Mouse (Mus musculus): ENCODE results near the gene Ccser2. TPM values are rescaled to one million over a fixed set of nuclear protein-coding genes. Genes with fewer than 3 reads are reported as not detected.

Ccser2 gene
- polyA plus RNA-seq, 1 experiment from 2014 or later = 86.9 TPM

DNA sequence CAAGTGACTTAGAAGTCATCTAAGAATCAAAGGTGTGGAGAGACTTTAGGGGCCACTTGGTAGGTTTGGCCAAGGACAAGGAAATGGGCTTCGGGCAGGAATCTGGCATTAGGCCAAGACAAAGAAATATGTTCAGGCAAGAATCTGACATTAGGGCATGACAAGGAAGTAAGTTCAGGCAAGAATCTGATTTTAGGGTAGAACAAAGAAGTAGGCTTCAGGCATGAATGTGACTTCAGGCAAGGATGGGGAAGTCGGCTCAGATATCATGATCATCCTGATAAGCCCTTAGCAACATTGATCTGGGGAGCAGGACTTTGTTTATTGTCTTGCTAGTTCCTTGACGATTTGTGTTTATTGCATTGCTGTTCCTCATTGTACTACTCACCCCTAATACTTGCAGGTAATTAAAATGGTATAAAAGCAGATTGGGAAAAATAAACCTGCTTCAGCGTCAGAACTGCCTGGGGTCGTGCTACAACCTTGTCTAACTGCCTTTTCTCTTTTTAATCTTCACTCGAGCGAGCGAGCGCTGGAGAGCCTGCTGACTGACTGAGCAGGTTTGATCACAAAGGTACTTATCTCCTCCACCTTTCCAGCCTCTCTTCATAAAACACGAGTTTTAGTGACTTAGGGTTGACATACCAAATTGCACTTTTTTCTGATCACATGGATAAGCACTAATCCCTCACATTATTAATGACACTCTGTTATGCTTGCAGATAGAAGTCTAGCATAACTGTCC lies 35.8 kb downstream of the Ccser2 start:
- no peak overlapping the region for H3K4me3 ChIP-seq
- H3K36me3 ChIP-seq = peaks cover 7% of the 10 kb centered on the region
- ATAC-seq (replicated peaks) = no peak
- 81% methylated on average over 10 of the region's 10 CpGs for WGBS
- no peak overlapping the region for H3K9ac ChIP-seq (replicated peaks)
- H3K27me3 ChIP-seq = no peaks in the 10 kb centered on the region
- no peak overlapping the region for H3K27ac ChIP-seq (replicated peaks)
- no peaks in the 10 kb centered on the region for H3K4me1 ChIP-seq
- no peak overlapping the region for H3K4me2 ChIP-seq (replicated peaks)
- no peaks in the 10 kb centered on the region for H3K9me3 ChIP-seq

DNA sequence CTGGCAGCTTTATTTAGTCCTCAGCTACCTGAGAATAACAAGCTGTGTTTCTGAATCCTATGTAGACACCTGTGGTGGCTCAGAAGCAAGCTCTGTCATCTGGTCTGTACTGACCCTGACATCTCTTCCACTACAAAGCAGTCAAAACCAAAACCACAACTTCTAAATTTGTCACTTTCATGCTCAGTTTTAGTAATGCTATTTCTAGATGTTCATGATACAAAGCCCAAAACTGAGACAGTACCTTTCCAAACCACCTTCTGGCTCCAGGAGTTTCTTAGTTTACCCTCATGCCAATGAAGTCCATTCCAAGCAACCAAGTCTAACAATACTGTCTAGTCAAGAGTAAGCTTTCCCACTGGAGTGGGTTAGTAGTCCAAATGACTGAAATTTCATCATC lies 36.5 kb downstream of the Ccser2 start:
- Histone ChIP-seq H3K27me3 (no peaks in the 10 kb centered on the region), H3K27ac (replicated peaks) (no peak overlapping the region), H3K4me2 (replicated peaks) (no peak overlapping the region), H3K9me3 (no peaks in the 10 kb centered on the region), H3K4me1 (no peaks in the 10 kb centered on the region), H3K9ac (replicated peaks) (no peak overlapping the region), H3K36me3 (peaks cover 6% of the 10 kb centered on the region; the same call in 1 of the 2 replicates), H3K4me3 (no peak overlapping the region)
- ATAC-seq (replicated peaks) = no peak

DNA sequence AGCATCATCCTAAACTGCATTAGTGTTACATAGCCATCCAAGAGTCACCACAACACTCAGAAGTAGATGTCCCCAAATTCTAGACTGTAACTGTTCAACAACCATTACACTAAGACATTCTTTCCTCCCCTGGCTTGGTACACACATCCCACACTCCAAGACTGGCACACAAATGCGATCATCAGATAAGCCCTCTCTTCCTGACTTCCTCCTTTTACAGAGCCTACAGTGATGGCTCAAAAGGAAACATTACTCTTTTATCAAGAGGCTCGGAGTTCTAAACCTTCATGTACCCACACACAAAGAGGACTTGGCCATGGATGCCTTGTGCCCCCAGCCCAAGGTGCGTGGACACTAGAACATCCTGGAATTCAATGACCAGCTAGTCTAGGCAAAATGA lies 45.2 kb downstream of the Ccser2 start:
- no peak for ATAC-seq (replicated peaks)
- no peak overlapping the region for H3K4me3 ChIP-seq
- peaks cover 4% of the 10 kb centered on the region; the same call in 1 of the 2 replicates for H3K4me1 ChIP-seq
- no peak overlapping the region for H3K4me2 ChIP-seq (replicated peaks)
- H3K27ac ChIP-seq (replicated peaks) = no peak overlapping the region
- no peaks in the 10 kb centered on the region for H3K9me3 ChIP-seq
- H3K36me3 ChIP-seq = peaks cover 21% of the 10 kb centered on the region
- H3K27me3 ChIP-seq = no peaks in the 10 kb centered on the region
- H3K9ac ChIP-seq (replicated peaks) = no peak overlapping the region
- WGBS = 90% methylated on average over 3 of the region's 3 CpGs

DNA sequence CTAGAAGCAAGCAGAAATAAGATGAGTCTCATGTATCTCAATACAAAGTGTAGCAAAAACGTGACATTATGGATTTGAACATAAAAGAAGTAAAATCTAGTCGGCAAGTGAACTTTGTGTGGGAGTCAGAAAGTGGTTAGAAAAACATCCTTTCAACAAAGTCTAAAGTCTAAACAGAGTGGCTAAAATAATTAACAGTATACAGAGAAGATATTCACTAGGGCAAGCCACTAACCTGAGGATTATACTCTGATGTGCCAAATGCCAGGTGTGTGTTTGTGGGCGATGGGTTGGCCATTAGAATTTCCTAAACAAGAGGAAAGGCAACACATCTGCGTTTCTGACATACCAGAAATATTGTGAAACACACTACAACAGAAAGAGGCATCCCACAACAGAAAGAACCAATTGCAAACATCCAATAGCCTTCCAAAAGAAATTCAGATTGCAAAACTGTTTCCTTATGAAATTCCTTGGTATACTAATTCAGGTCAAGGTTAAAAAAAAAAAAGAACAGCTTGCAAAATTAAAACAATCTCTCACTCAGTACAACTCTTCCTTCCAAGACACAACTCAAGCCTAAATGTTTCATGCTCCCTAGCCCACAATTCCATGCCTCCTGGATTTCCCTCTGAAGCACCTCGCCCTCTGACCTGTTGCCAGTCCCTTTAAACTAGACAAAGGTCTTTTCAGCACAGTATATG lies 47.1 kb downstream of the Ccser2 start:
- Histone ChIP-seq H3K9me3 (no peaks in the 10 kb centered on the region), H3K27ac (replicated peaks) (no peak overlapping the region), H3K36me3 (peaks cover 21% of the 10 kb centered on the region), H3K4me3 (no peak overlapping the region), H3K4me2 (replicated peaks) (no peak overlapping the region), H3K27me3 (no peaks in the 10 kb centered on the region), H3K9ac (replicated peaks) (no peak overlapping the region), H3K4me1 (peaks cover 4% of the 10 kb centered on the region; the same call in 1 of the 2 replicates)
- no peak for ATAC-seq (replicated peaks)
- 91% methylated on average over 5 of the region's 5 CpGs for WGBS

DNA sequence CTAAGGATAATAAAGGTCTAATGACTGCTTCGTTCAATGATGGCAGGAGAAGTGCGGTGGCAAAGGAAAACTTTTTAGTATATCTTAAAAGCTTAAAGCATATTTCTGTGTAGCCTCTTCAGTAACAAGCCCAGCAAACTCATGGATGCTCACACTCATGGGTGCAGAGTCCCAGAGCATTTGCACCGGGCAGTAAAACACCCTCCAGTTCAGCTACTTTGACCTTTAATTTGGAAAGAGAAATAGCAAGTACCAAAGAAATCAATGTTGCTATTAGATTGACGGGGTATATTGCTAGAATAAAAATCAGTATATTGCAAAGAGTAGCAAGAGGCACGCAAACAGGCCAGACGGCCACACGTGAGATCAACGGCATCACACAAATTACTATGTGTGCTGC lies 48.7 kb downstream of the Ccser2 start:
- Histone ChIP-seq H3K27me3 (no peaks in the 10 kb centered on the region), H3K27ac (replicated peaks) (no peak overlapping the region), H3K36me3 (peaks cover 12% of the 10 kb centered on the region), H3K9ac (replicated peaks) (no peak overlapping the region), H3K4me3 (no peak overlapping the region), H3K9me3 (no peaks in the 10 kb centered on the region), H3K4me1 (peaks cover 4% of the 10 kb centered on the region; the same call in 1 of the 2 replicates), H3K4me2 (replicated peaks) (no peak overlapping the region)
- 91% methylated on average over 8 of the region's 8 CpGs for WGBS
- ATAC-seq (replicated peaks) = no peak

DNA sequence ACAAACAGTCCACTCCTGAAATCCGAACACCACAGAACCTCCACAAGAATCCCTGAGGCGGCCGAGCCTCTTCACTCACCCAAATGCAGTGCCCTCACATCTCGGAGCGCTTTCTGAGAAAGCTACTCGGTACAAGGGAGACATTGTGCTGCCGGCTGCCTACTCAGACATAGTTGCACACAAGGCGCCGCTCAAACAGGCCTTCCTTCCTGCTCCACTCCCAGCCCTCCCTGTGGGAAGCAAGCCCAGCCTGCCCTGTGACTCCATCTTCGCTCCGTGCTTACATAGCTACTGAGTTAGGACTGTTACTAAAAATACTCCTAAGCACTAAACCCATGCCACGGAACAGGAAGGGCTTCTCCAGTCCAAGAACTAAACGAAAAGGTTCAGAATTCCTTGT lies 49.4 kb downstream of the Ccser2 start:
- 50% methylated on average over 13 of the region's 13 CpGs for WGBS
- peak; percentile 83 for ATAC-seq (replicated peaks)
- H3K27ac ChIP-seq (replicated peaks) = peak overlapping the region; percentile 62
- H3K4me1 ChIP-seq = peaks cover 4% of the 10 kb centered on the region; the same call in 1 of the 2 replicates
- no peaks in the 10 kb centered on the region for H3K27me3 ChIP-seq
- no peaks in the 10 kb centered on the region for H3K9me3 ChIP-seq
- no peak overlapping the region for H3K4me2 ChIP-seq (replicated peaks)
- peaks cover 7% of the 10 kb centered on the region; the same call in 1 of the 2 replicates for H3K36me3 ChIP-seq
- 0 out of 2 replicates have a peak overlapping the region, but pooled peaks have one; percentile 5 for H3K9ac ChIP-seq (replicated peaks)
- 0 out of 2 replicates have a peak overlapping the region, but pooled peaks have one; percentile 7 for H3K4me3 ChIP-seq

DNA sequence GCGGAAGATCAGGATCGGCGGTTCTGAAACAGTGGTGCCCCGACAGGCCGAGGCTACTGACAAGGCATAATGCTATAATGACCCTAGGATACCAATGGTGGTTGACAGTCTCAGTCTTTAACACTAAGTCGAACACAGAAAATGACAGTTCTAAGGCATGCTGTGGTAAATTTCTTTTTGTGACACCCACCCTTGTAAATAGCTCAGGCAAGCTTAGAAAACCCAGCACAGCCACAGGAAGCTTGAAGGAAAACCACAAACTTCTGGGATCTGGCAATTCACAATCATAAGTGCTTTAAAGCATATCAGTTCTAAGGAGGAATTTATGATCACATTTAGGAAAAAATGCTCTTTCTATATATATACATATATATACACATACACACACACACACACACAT lies 53.4 kb downstream of the Ccser2 start:
- 93% methylated on average over 6 of the region's 6 CpGs for WGBS

DNA sequence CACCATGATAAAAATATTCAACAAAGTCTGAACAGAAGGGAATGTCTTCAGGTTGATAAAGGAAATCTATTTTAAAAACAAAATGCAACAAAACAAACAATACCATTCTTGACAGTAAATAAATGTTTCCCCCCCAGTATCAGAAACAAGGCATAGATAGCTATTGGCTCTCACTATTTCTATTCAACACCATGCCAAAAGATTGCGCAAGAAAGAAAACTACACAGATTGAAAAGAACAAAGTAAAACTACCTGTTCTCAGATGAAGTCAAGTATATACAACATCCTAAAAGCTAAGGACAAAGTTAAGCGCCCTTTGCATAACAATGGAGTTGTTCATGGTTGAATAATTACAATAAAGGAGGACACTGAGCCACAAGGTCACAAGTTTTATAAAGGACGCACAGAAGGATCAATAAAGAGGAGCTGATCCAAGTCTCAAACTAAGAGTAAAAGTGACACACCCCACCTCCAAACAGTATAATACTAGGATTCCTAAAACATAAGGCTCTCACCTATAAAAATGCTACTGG lies 54.0 kb downstream of the Ccser2 start:
- H3K36me3 ChIP-seq = no peaks in the 10 kb centered on the region; the same call in 1 of the 2 replicates
- H3K4me2 ChIP-seq (replicated peaks) = no peak overlapping the region
- no peak for ATAC-seq (replicated peaks)
- 68% methylated on average over 3 of the region's 3 CpGs for WGBS
- H3K27ac ChIP-seq (replicated peaks) = no peak overlapping the region
- H3K9ac ChIP-seq (replicated peaks) = no peak overlapping the region
- H3K27me3 ChIP-seq = no peaks in the 10 kb centered on the region
- no peaks in the 10 kb centered on the region for H3K9me3 ChIP-seq
- peaks cover 4% of the 10 kb centered on the region; the same call in 1 of the 2 replicates for H3K4me1 ChIP-seq
- H3K4me3 ChIP-seq = no peak overlapping the region

More for the DNA sequence above, 53.4 kb downstream of the Ccser2 start:
- Histone ChIP-seq H3K9ac (replicated peaks) (no peak overlapping the region), H3K4me3 (no peak overlapping the region), H3K27ac (replicated peaks) (no peak overlapping the region), H3K27me3 (no peaks in the 10 kb centered on the region), H3K36me3 (no peaks in the 10 kb centered on the region; the same call in 1 of the 2 replicates), H3K4me1 (peaks cover 4% of the 10 kb centered on the region; the same call in 1 of the 2 replicates), H3K9me3 (no peaks in the 10 kb centered on the region), H3K4me2 (replicated peaks) (no peak overlapping the region)
- ATAC-seq (replicated peaks) = no peak

DNA sequence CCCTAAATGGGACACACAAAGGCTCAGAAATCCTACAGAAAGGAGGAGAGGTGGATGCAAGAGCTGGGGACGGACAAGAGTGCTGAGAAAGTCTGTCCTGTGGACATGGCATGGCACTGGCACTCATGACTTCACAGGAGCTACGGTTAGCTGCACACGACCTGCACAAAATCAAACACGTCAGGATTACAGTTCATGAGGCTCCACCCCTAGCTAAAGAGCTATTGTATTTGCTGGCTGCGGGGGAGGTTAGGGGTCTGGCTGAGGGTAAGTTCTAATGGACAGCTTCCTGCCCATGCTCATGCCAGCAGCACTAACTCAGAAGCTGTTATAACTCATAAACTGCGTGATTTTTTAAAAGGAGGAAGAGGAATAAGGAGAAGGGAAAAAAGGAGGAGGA lies 56.8 kb downstream of the Ccser2 start:
- 53% methylated on average over 6 of the region's 6 CpGs for whole genome bisulfite sequencing
- ATAC-seq (replicated peaks) = no peak
- H3K36me3 ChIP-seq = peaks cover 6% of the 10 kb centered on the region; the same call in 1 of the 2 replicates
- H3K9me3 ChIP-seq = no peaks in the 10 kb centered on the region
- H3K4me2 ChIP-seq (replicated peaks) = no peak overlapping the region
- no peaks in the 10 kb centered on the region for H3K4me1 ChIP-seq
- H3K27ac ChIP-seq (replicated peaks) = no peak overlapping the region
- H3K27me3 ChIP-seq = no peaks in the 10 kb centered on the region
- H3K4me3 ChIP-seq = no peak overlapping the region
- H3K9ac ChIP-seq (replicated peaks) = no peak overlapping the region

DNA sequence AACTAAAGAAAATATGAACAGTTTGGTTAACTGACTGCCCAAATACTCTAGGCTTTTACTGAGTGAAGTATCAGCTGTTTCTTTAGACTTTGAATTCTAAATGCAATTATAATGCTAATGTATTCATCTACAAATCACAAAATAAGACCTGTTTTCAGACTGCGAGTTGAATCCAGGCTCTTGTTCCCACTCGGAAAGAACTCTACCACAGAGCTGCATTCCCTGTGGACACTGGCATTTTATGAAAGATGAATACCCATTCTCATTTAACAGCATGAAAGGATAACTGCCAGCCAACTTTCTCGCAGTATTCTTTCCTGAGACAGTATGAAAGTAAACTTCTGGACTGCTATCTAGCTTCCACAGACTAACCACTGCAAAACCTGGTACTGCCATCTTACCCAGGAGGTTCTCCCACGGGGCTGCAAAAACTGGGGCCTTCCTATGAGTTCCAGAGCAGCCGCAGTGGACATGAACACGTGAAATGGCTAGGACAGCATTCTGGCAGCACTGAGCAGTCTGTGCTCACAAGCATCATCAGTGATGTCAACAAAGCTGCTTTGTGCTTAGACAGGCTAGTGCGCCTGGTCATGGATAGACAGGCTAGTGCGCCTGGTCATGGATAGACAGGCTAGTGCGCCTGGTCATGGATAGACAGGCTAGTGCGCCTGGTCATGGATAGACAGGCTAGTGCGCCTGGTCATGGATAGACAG lies 62.6 kb downstream of the Ccser2 start:
- Histone ChIP-seq H3K4me2 (replicated peaks) (no peak overlapping the region), H3K9ac (replicated peaks) (no peak overlapping the region), H3K4me3 (no peak overlapping the region), H3K36me3 (peaks cover 6% of the 10 kb centered on the region; the same call in 1 of the 2 replicates), H3K4me1 (peaks cover 6% of the 10 kb centered on the region), H3K27me3 (no peaks in the 10 kb centered on the region), H3K9me3 (no peaks in the 10 kb centered on the region), H3K27ac (replicated peaks) (peak overlapping the region; percentile 50; the same call in 1 of the 2 replicates)
- 0 out of 2 replicates have a peak, but pooled peaks have one; percentile 23 for ATAC-seq (replicated peaks)
- 69% methylated on average over 11 of the region's 11 CpGs for WGBS

DNA sequence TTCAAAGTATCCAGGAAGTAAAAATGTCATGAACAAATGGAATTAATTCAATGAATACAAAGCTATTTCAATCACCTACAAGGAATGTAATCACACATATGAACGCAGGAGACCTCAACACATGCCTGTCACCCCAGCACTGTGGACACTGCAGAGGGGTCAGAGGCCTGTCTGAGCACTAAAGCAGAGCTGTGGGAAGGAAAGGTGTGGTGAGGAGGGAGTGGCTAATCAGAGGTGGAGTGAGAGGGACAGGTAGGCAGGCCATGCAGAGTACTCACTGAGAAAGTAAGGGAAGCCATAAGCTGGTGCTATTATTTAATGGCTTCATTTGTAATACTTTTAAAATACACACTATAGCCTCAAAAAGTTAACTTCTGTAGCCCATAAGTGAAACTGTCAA lies 64.4 kb downstream of the Ccser2 start:
- WGBS = 92% methylated on average over 1 of the region's 1 CpGs
- no peak for ATAC-seq (replicated peaks)

More for the DNA sequence above, 64.4 kb downstream of the Ccser2 start:
- H3K9me3 ChIP-seq = no peaks in the 10 kb centered on the region
- no peaks in the 10 kb centered on the region for H3K27me3 ChIP-seq
- H3K9ac ChIP-seq (replicated peaks) = no peak overlapping the region
- H3K4me3 ChIP-seq = no peak overlapping the region
- H3K27ac ChIP-seq (replicated peaks) = no peak overlapping the region
- peaks cover 6% of the 10 kb centered on the region for H3K4me1 ChIP-seq
- H3K4me2 ChIP-seq (replicated peaks) = no peak overlapping the region
- H3K36me3 ChIP-seq = peaks cover 17% of the 10 kb centered on the region

All from forebrain, embryonic 15.5 days (tissue).